Mouse (Mus musculus): ENCODE results near the gene Mrpl10. TPM values are rescaled to one million over a fixed set of nuclear protein-coding genes. Genes with fewer than 3 reads are reported as not detected.

The Mrpl10 gene
- total RNA-seq, 2 experiments from 2014 or later, result 37.6 to 43.0 TPM

- peak; percentile 76 for DNase-seq
Observed at GRCm38 (mm10) chr11:97025721-97026344, 15.5 kb upstream of the Mrpl10 start.

DNA sequence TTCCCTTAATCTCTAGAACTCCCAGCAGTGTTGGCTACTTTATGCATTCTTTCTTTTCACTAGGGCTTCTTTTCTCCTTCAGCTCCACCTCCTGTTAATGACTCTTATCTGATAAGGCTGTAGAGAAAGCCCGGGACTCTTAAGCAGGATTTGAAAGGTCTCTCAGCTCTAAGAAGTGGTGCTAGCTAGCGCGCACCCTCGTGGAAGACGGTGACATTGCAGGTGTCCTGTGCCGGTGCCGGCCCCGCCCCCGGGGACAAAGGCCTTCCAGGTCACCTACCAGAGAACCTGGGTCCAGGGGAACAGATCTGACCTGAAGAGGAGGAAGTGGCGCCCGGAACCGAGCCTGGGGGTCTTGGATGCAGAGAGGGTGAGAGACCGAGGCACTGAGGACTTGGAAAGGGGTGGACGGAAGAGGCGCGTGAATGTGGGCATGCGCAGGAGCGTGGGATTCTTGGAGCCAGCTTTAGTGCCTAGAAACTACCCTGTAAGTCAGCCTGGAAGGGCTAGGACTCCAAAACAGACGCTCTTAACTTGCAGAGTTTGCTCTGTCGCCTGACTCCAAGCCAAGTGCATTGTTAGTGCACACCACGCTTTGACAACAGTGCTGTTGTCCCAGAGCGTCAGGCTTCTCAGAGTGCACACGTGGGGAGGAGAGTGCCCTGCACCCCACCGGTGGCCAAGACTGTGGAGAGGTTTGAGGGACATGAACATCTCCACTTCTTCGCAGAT lies 11.5 kb upstream of the Mrpl10 start, which contains the start of gene Scrn2:
Gene Scrn2 (plus strand): TSS at position 253 of the 732 bp plus-strand sequence.
- DNase-seq, result peak; percentile 73

DNA sequence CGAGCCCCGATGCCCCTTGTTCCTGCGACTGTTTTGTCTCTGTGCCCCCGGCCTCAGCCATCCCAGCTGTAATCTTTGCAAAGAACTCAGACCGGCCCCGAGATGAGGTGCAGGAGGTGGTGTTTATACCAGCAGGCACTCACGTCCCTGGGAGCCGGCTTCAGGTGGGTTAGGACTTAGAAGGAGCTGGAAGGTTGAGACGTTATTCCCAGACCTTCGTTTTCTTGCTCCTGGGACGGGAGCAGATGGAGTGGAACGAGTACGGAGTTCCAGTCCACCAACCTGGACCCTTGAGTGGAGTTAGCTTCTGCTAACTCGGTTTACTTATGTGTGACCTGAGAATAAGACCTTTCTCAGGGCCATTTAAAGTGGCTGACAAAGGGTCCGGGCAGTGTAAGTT lies 10.9 kb upstream of the Mrpl10 start:
- DNase-seq, result no peak

- DNase-seq, result no peak
Observed at GRCm38 (mm10) chr11:97031977-97032376, 9.4 kb upstream of the Mrpl10 start.

DNA sequence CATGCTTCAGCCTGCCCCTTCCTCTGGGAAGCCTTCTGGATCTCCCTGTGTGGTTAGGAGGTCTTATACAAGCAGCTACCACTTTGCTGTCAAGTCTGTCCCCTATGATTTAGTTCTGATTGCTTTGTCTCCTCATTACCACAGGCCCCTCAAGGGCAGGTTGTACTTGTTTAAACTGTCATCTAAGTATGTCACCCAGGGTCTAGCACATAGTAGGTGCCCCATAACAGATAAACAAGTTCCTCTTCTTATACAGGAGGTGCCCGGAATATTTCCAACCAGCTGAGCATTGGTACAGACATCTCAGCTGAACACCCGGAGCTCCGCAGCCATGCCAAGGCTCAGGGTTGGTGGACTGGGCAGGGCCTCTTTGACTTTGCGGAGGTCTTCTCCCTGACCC lies 8.9 kb upstream of the Mrpl10 start:
- no peak for DNase-seq

DNA sequence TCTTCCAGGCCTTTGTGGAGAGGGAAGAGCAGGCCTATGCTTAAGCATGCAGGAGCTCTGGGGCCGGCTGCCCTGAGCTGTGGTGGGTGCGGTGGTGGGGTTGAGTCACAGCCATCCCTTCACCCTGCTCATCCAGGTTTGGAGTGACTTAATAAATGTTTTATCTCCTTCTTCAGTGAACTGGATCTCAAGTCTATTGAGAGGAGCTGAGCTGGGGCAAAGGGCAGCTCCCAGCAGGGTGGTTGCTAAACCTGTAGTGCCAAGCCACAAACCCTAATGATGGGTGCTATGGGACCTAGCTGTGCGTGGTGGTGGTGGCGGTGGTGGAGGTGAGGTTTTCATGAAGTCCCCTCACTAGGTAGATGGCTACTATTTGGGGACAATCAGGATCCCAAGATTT lies 7.6 kb upstream of the Mrpl10 start:
- no peak for DNase-seq

DNA sequence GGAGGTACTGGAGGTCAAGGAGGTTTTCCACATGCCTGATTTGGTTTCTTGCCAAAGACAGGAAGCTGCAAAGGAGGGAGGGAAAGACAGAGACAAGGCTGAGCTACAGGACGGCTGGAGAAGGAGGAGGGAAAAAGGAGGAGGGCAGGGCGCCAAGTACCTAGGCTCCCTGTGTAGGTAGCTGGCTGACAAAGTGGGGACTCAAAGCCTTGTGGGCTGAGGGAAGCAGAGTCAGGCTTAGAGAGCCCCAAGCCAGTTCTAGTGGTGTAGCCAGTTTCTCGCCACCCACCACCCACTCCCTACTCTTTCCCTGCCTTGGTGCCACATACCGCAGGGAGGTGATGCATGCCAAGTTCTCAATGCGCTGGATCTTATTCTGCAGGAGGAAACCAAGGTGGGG lies 5.2 kb upstream of the Mrpl10 start:
- DNase-seq, result no peak

DNA sequence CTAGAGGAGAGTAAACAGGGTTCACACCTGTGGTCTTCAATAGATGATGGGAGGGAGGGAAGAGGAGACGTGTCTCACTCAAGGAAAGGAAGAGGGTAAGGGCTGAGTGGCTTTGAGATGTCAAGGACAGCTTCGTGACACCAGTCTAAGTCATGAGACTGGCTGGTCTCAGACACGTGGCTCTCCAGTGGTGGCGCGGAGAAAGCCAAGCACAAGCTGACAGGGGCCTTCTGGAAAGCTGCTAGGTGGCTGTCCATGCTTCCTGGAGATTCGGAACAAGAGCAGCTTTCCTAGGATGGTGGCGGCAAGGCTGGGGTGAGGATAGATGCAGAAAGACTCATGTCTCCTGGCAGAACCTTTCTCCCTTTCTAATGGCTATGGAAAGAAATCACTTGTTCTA lies 2.5 kb upstream of the Mrpl10 start:
- DNase-seq, result no peak

- no peak for DNase-seq
Observed at GRCm38 (mm10) chr11:97040301-97041021, 899 bp upstream of the Mrpl10 start.

DNA sequence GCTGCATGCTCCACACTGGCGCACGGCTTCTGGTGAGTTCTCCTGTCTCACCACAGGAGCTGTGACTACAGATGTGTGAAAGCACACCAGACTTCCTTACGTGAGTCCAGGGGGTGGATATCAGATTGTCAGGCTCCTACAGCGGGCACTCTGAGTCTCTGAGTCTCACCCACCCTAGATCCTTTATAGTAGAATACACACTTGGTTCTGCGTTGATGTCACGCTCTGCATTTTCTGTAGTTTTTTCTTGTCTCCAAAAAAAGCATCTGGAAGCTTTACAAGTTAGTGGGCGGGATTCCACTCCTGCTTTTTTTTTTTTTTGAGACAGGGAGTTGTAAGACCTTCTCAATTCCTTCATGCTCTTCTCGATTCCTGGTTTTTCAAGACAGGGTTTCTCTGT lies 3.5 kb downstream of the Mrpl10 start:
- DNase-seq, result no peak

DNA sequence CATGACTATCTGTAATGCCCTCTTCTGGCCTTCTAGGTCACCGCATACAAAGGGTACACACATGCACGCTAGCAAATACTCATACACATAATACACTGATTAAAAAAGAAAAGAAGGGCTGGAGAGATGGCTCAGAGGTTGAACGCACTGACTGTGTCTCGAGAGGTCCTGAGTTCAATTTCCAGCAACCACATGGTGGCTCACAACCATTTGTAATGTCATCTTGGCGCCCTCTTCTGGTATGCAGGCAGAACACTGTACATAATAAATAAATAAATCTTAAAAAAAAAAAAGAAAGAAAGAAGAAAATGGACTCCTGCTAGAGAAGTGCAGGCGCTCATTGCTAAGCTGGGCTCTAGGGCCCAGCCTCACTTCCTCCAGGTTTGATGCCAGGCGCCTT lies 4.5 kb downstream of the Mrpl10 start:
- DNase-seq, result no peak

GRCm38 (mm10) chr11:97048090-97048650 lies 6.8 kb downstream of the Mrpl10 start:
- DNase-seq, result no peak

GRCm38 (mm10) chr11:97049492-97050085 lies 8.2 kb downstream of the Mrpl10 start:
- DNase-seq, result no peak

DNA sequence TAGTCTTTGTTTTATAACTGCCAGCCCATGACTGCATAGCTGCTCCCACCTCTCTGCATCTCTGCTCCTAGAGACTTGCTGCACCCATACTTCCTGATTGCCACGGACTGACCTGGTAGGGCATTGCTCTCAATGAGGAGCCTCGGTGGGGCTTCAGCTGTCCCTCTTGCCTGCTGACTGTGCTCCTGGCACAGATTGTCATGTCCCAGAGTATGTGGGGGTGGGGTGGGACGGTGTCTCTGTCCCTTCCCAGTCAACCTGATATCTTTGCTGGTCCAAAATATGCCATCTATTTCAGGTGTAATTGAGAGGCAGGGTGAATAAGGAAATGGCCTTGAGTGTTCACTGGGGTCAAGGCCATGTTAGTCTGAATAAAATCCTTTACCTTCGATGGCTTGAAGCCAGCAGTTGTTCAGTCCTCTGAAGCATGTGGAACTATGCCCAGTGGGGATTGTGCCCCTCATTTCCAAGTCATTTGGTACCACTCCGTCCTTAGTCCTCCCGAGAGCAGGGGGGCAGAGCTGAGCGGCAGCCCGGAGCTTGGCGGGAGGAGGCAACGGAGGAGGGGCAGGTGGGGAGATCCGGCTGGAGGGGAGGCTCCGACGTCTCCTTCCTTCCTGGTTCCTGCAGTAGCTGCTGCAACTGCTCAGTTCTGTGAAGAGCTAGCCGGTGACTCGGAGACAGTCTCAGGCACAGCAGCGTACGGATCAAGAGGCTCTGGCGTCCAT lies 9.0 kb downstream of the Mrpl10 start, which contains the start of gene Osbpl7:
Gene Osbpl7 (plus strand): TSS at position 413 of the 728 bp plus-strand sequence.
- peak; percentile 74 for DNase-seq

GRCm38 (mm10) chr11:97050944-97051586 lies 9.7 kb downstream of the Mrpl10 start:
- no peak for DNase-seq

GRCm38 (mm10) chr11:97052219-97052646 lies 10.9 kb downstream of the Mrpl10 start:
- no peak for DNase-seq

- no peak for DNase-seq
Observed at GRCm38 (mm10) chr11:97063274-97063920, 22.0 kb downstream of the Mrpl10 start.

DNA sequence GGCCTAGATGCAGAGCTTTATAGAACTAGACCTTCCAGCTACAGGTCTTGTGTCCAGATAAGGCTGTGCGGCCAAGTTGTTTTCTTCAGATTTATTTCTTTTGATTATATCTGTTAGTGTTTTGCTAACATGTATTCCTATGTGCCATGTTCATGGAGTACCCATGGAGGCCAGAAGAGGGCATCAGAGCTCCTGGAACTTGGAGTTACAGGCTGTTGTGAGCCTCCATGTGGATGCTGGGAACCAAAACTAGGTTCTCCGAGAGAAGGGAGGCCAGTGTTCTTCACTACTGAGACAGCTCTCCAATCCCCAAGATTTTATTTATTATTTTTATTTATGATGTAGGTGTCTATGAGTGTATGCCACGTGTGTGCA lies 22.5 kb downstream of the Mrpl10 start:
- no peak for DNase-seq

GRCm38 (mm10) chr11:97065538-97066295 lies 24.4 kb downstream of the Mrpl10 start:
- DNase-seq, result no peak

Measured in gastrocnemius, postnatal 25 days (tissue).